Mouse (Mus musculus) G1E (cell line): ENCODE results near the gene Rapgef2. TPM values are rescaled to one million over a fixed set of nuclear protein-coding genes. Genes with fewer than 3 reads are reported as not detected.

ENCODE experiments used
- ATAC-seq: 2 replicates; pipeline ENCODE4 v1.8.0; 2016; ENCODE audit warnings: mild to moderate bottlenecking; ENCODE audit not compliant: insufficient number of reproducible peaks, poor library complexity, low FRiP score, severe bottlenecking; ENCODE audit errors: extremely low read depth
- DNase-seq: peaks from one replicate; pipeline ENCODE4 v3.0.0; 2012; ENCODE audit warnings: low spot score
- H3K27me3 ChIP-seq: 2 replicates; pipeline ENCODE4 v1.6.1; 2012; ENCODE audit warnings: mild to moderate bottlenecking, low read length, inconsistent platforms; ENCODE audit not compliant: insufficient read depth
- H3K36me3 ChIP-seq: replicated peaks from 2 replicates; pipeline ENCODE3; 2012; ENCODE audit warnings: mild to moderate bottlenecking, inconsistent platforms
- H3K4me1 ChIP-seq: 2 replicates; pipeline ENCODE4 v1.6.1; 2012; ENCODE audit warnings: low read depth, low read length, inconsistent platforms, mixed read lengths; ENCODE audit not compliant: insufficient read depth
- H3K4me3 ChIP-seq: 2 replicates; pipeline ENCODE4 v1.5.1; 2012; ENCODE audit warnings: low read depth, mild to moderate bottlenecking, inconsistent platforms, low read length, moderate library complexity, mixed read lengths
- H3K9me3 ChIP-seq: replicated peaks from 2 replicates; pipeline ENCODE4 v1.6.1; 2012; ENCODE audit warnings: inconsistent platforms
- CTCF ChIP-seq: IDR thresholded peaks from 2 replicates; pipeline ENCODE4 v1.5.1; 2012; ENCODE audit warnings: low read depth, low read length, inconsistent platforms, mixed read lengths
- GATA1 ChIP-seq: IDR thresholded peaks from 2 replicates; pipeline ENCODE4 v1.6.1; 2012; ENCODE audit warnings: borderline replicate concordance, low read length, inconsistent platforms, mixed read lengths
- GATA2 ChIP-seq: IDR thresholded peaks from 2 replicates; pipeline ENCODE4 v1.6.1; 2012; ENCODE audit warnings: low read depth, low read length, inconsistent platforms, borderline replicate concordance
- POLR2AphosphoS5 ChIP-seq: IDR thresholded peaks from 2 replicates; pipeline ENCODE4 v1.6.1; 2012; ENCODE audit warnings: low read depth, low read length, inconsistent platforms; ENCODE audit not compliant: insufficient replicate concordance
- TAL1 ChIP-seq: conservative IDR thresholded peaks from 2 replicates; pipeline ENCODE4 v1.6.1; 2012; ENCODE audit warnings: low read depth, low read length, inconsistent platforms, mixed read lengths
- polyA plus RNA-seq: library from polyadenylated mRNA; stranded (reverse); fragments of >175 nt; gene quantifications from 2 replicates; pipeline ENCODE4 v1.2.3, GENCODE M21; 2012
- total RNA-seq, 2 experiments: library from RNA; stranded (forward) in 1 of 2; stranded (reverse) in 1 of 2; fragments of 200-1000 nt in 1 of 2; fragments of >200 nt in 1 of 2; fragmentation: Nextera tagmentation in 1 of 2; gene quantifications; 2 replicates each; pipeline ENCODE4 v1.2.3; 2014 to 2017

Gene Rapgef2
- total and polyA plus RNA-seq, 3 experiments, result 2.9 to 22.1 (median 18.7) TPM

GRCm38 (mm10) chr3:79272939-79273338 lies 13.4 kb downstream of the Rapgef2 start:
- no peaks in the 10 kb centered on the region for H3K27me3 ChIP-seq
- ATAC-seq (no peak), DNase-seq (no peak)
- no peak overlapping the region for H3K4me3 ChIP-seq
- H3K4me1 ChIP-seq, result peaks cover 3% of the 10 kb centered on the region; the same call in 1 of the 2 replicates
- TF ChIP-seq GATA2 (no peak), CTCF (no peak), POLR2AphosphoS5 (no peak), TAL1 (no peak), GATA1 (no peak)
- H3K36me3 ChIP-seq, result peaks cover 8% of the 10 kb centered on the region
- H3K9me3 ChIP-seq, result no peaks in the 10 kb centered on the region

- no peaks in the 10 kb centered on the region for H3K27me3 ChIP-seq
- no peak for TF ChIP-seq GATA2
- no peak for TF ChIP-seq GATA1
- TF ChIP-seq POLR2AphosphoS5, result no peak
- no peak for TF ChIP-seq CTCF
- no peak for TF ChIP-seq TAL1
- no peak overlapping the region for H3K4me3 ChIP-seq
- ATAC-seq, result no peak
- DNase-seq, result no peak
- peaks cover 19% of the 10 kb centered on the region for H3K36me3 ChIP-seq
- H3K9me3 ChIP-seq, result no peaks in the 10 kb centered on the region
- peaks cover 14% of the 10 kb centered on the region for H3K4me1 ChIP-seq
These were observed 15.2 kb downstream of the Rapgef2 start for GRCm38 (mm10) chr3:79270980-79271555.

DNA sequence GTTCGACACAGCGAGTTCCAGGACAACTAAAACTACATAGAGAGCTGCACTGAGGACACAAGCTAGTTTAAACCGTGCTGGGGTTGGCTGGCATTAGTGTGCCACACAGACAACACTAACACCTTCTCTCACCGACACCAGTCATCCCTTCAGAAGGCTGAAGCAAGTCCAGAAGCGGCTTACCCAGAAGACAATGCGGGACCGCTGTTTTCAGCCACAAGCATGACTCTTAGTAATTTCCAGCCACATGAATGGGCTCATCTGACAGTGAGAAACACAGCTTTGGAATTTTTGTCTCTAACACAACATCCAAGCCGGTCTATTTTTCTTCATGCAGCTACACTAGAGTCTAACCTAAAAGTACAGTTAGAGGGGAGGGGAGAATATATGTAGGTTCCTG lies 16.4 kb downstream of the Rapgef2 start:
- ATAC-seq, result no peak
- Histone ChIP-seq H3K36me3 (peaks cover 19% of the 10 kb centered on the region), H3K27me3 (no peaks in the 10 kb centered on the region), H3K4me1 (peaks cover 14% of the 10 kb centered on the region), H3K9me3 (no peaks in the 10 kb centered on the region), H3K4me3 (no peak overlapping the region)
- DNase-seq, result no peak
- TF ChIP-seq GATA2 (no peak), POLR2AphosphoS5 (no peak), CTCF (no peak), TAL1 (no peak), GATA1 (no peak)

GRCm38 (mm10) chr3:79266976-79267375 lies 19.3 kb downstream of the Rapgef2 start:
- ATAC-seq (no peak), DNase-seq (no peak)
- no peaks in the 10 kb centered on the region for H3K9me3 ChIP-seq
- peaks cover 23% of the 10 kb centered on the region for H3K36me3 ChIP-seq
- H3K27me3 ChIP-seq, result no peaks in the 10 kb centered on the region
- no peak overlapping the region for H3K4me3 ChIP-seq
- peaks cover 15% of the 10 kb centered on the region for H3K4me1 ChIP-seq
- TF ChIP-seq TAL1, result no peak
- no peak for TF ChIP-seq CTCF
- TF ChIP-seq GATA1, result no peak
- no peak for TF ChIP-seq POLR2AphosphoS5
- no peak for TF ChIP-seq GATA2

DNA sequence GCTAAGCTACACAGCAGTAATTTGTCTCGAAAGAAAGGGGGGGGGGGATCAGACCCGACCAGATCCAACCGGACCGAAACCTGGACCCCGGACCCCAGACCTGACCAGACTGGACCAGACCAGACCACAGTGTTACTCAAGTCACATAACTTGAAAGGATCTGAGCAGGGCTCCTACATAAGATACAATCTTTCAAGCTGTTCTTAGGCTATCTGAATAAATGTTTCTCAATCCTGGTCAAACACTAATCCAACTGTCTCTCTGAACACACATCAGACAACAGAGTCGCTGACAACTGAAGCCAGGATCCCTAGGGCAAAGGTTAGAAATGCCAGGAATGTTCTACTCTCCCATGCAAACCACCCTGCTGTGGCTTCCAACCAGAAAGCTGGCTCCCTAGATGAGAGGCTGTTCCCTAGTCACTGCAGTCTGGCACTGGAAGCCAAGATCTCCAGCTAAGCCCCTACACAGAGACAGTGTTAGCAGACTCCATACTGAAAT lies 24.5 kb downstream of the Rapgef2 start:
- Histone ChIP-seq H3K36me3 (peaks cover 9% of the 10 kb centered on the region), H3K4me1 (peaks cover 8% of the 10 kb centered on the region), H3K27me3 (no peaks in the 10 kb centered on the region), H3K9me3 (no peaks in the 10 kb centered on the region), H3K4me3 (no peak overlapping the region)
- no peak for DNase-seq
- TF ChIP-seq GATA1, result no peak
- no peak for TF ChIP-seq POLR2AphosphoS5
- no peak for TF ChIP-seq TAL1
- no peak for TF ChIP-seq CTCF
- TF ChIP-seq GATA2, result no peak
- ATAC-seq, result no peak

GRCm38 (mm10) chr3:79254023-79254422 lies 32.3 kb downstream of the Rapgef2 start:
- no peaks in the 10 kb centered on the region; the same call in 1 of the 2 replicates for H3K27me3 ChIP-seq
- H3K9me3 ChIP-seq, result no peaks in the 10 kb centered on the region
- H3K36me3 ChIP-seq, result no peaks in the 10 kb centered on the region
- no peak overlapping the region for H3K4me3 ChIP-seq
- ATAC-seq, result no peak
- peaks cover 26% of the 10 kb centered on the region for H3K4me1 ChIP-seq
- no peak for DNase-seq
- TF ChIP-seq GATA1 (no peak), TAL1 (no peak), GATA2 (no peak), POLR2AphosphoS5 (no peak), CTCF (no peak)
